Mouse (Mus musculus): ENCODE results near the gene Cacna2d3.

GRCm38 (mm10) chr14:29405878-29406165 is 315.8 kb downstream of the Cacna2d3 start:
- no peak for TF ChIP-seq ZNF384 (IDR thresholded peaks at IDR 0.05; ENCODE audit: low read depth, low read length)
- TF ChIP-seq ZC3H11A (IDR thresholded peaks at IDR 0.05; ENCODE audit: borderline replicate concordance, low read depth, low read length), result no peak
- TF ChIP-seq MAFK (IDR thresholded peaks at IDR 0.05; ENCODE audit: insufficient read depth, low read depth, low read length), result no peak
- TF ChIP-seq HCFC1 (IDR thresholded peaks at IDR 0.05; ENCODE audit: borderline replicate concordance, insufficient read depth, low read length), result no peak

Data from ES-E14 (cell line).